Mouse (Mus musculus): ENCODE results near the gene Fam222a.

Fam222a gene

GRCm38 (mm10) chr5:114567565-114568197 is at the start of gene Fam222a:
Gene Fam222a (plus strand): TSS chr5:114568016.
- DNase-seq (ENCODE audit: low spot score): peak; percentile 61

GRCm38 (mm10) chr5:114528355-114528754 is 39.5 kb upstream of the Fam222a start:
- DNase-seq (ENCODE audit: low spot score): no peak

- DNase-seq (ENCODE audit: low spot score): no peak
Observed at GRCm38 (mm10) chr5:114530337-114530736, 37.5 kb upstream of the Fam222a start.

- no peak for DNase-seq (ENCODE audit: low spot score)
Observed at GRCm38 (mm10) chr5:114532055-114532454, 35.8 kb upstream of the Fam222a start.

- no peak for DNase-seq (ENCODE audit: low spot score)
Observed at GRCm38 (mm10) chr5:114537308-114538020, 30.4 kb upstream of the Fam222a start.

- DNase-seq (ENCODE audit: low spot score): no peak
Observed at GRCm38 (mm10) chr5:114538021-114538405, 29.8 kb upstream of the Fam222a start.

GRCm38 (mm10) chr5:114538752-114539151 is 29.1 kb upstream of the Fam222a start:
- DNase-seq (ENCODE audit: low spot score): no peak

GRCm38 (mm10) chr5:114539766-114540165 is 28.1 kb upstream of the Fam222a start:
- DNase-seq (ENCODE audit: low spot score): no peak

- DNase-seq (ENCODE audit: low spot score): no peak
Observed at GRCm38 (mm10) chr5:114541656-114542445, 26.0 kb upstream of the Fam222a start.

GRCm38 (mm10) chr5:114543656-114544055 is 24.2 kb upstream of the Fam222a start:
- DNase-seq (ENCODE audit: low spot score): no peak

GRCm38 (mm10) chr5:114544205-114544604 is 23.6 kb upstream of the Fam222a start:
- DNase-seq (ENCODE audit: low spot score): no peak

GRCm38 (mm10) chr5:114545076-114545475 is 22.7 kb upstream of the Fam222a start:
- no peak for DNase-seq (ENCODE audit: low spot score)

- DNase-seq (ENCODE audit: low spot score): no peak
Observed at GRCm38 (mm10) chr5:114548976-114549375, 18.8 kb upstream of the Fam222a start.

GRCm38 (mm10) chr5:114549770-114550169 is 18.0 kb upstream of the Fam222a start:
- no peak for DNase-seq (ENCODE audit: low spot score)

GRCm38 (mm10) chr5:114550431-114550830 is 17.4 kb upstream of the Fam222a start:
- no peak for DNase-seq (ENCODE audit: low spot score)

GRCm38 (mm10) chr5:114550886-114551492 is 16.8 kb upstream of the Fam222a start:
- DNase-seq (ENCODE audit: low spot score): no peak

GRCm38 (mm10) chr5:114552507-114553208 is 15.2 kb upstream of the Fam222a start:
- no peak for DNase-seq (ENCODE audit: low spot score)

- DNase-seq (ENCODE audit: low spot score): no peak
Observed at GRCm38 (mm10) chr5:114553706-114554105, 14.1 kb upstream of the Fam222a start.

GRCm38 (mm10) chr5:114555424-114555823 is 12.4 kb upstream of the Fam222a start:
- no peak for DNase-seq (ENCODE audit: low spot score)

GRCm38 (mm10) chr5:114556109-114556508 is 11.7 kb upstream of the Fam222a start:
- no peak for DNase-seq (ENCODE audit: low spot score)

- no peak for DNase-seq (ENCODE audit: low spot score)
Observed at GRCm38 (mm10) chr5:114557765-114558731, 9.8 kb upstream of the Fam222a start.

Measured in T-cell, adult 2 months (primary cell).